ENCODE assay signal across 21 mouse cellular contexts in genomic region chr2:158369474-158370172, GRCm38 (mm10). TPM values are rescaled to one million over a fixed set of nuclear protein-coding genes. Genes with fewer than 3 reads are reported as not detected.
DNase-seq lines count a peak whose midpoint lies in the region; ATAC-seq and TF ChIP-seq lines count a peak whose summit lies in the region.
"Had no signal": no experiment of that assay in that cellular context is flagged by ENCODE, and none has a peak within 500 bp of the region (broad histone marks: within the 10 kb centered on the region; RNA-seq: fewer than 3 reads in every experiment).

No protein-coding gene starts in this region.

- WGBS in midbrain, embryonic 11.5 days: 80% methylated on average over 3 of the region's 3 CpGs
- 84% methylated on average over 3 of the region's 3 CpGs for WGBS in midbrain, embryonic 16.5 days

- H3K4me1 ChIP-seq in midbrain, embryonic 11.5 days (ENCODE audit: control insufficient read depth, insufficient read depth, low read length): no peaks in the 10 kb centered on the region
- H3K4me1 ChIP-seq in midbrain, embryonic 16.5 days (ENCODE audit: control insufficient read depth, insufficient read depth, low read length): 0 out of 2 replicates have a peak, but pooled peaks cover under 1% of the 10 kb centered on the region
- H3K4me1 ChIP-seq in ES-Bruce4 (ENCODE audit: control insufficient read depth, insufficient read depth, low read length): no peaks in the 10 kb centered on the region
- H3K4me1 ChIP-seq: embryonic facial prominence, embryonic 12.5 days; hindbrain, embryonic 12.5 days had no signal

- H3K27me3 ChIP-seq in midbrain, embryonic 11.5 days (ENCODE audit: control insufficient read depth, insufficient read depth, low read length): no peaks in the 10 kb centered on the region
- no peaks in the 10 kb centered on the region for H3K27me3 ChIP-seq in midbrain, embryonic 16.5 days (ENCODE audit: control insufficient read depth, insufficient read depth, low read depth, low read length)
- H3K27me3 ChIP-seq in C2C12 (ENCODE audit: control insufficient read depth, insufficient read depth, insufficient read length): peaks cover 27% of the 10 kb centered on the region
- H3K27me3 ChIP-seq in ES-Bruce4 (ENCODE audit: control insufficient read depth, insufficient read depth, low read length, poor library complexity, severe bottlenecking): no peaks in the 10 kb centered on the region
- H3K27me3 ChIP-seq: hindbrain, embryonic 15.5 days had no signal

- H3K79me2 ChIP-seq in C2C12 (ENCODE audit: control insufficient read depth, insufficient read depth): no peaks in the 10 kb centered on the region

- H3ac ChIP-seq in C2C12 (ENCODE audit: control insufficient read depth, insufficient read length, low read depth): no peak overlapping the region

- no peak overlapping the region for H3K9ac ChIP-seq in midbrain, embryonic 11.5 days (ENCODE audit: low read length)
- H3K9ac ChIP-seq in midbrain, embryonic 16.5 days (ENCODE audit: low read depth, low read length): no peak overlapping the region
- H3K9ac ChIP-seq in ES-Bruce4 (ENCODE audit: low read depth, poor library complexity, severe bottlenecking): no peak overlapping the region
- H3K9ac ChIP-seq: embryonic facial prominence, embryonic 12.5 days; embryonic facial prominence, embryonic 15.5 days; forebrain, postnatal 0 days; hindbrain, embryonic 12.5 days; hindbrain, embryonic 15.5 days had no signal

- ATAC-seq in midbrain, embryonic 11.5 days (ENCODE audit: low FRiP score): no peak
- ATAC-seq in midbrain, embryonic 16.5 days: no peak
- ATAC-seq: CD4-positive, CD25-positive, alpha-beta regulatory T cell, adult 4 months; forebrain, embryonic 14.5 days; forebrain, postnatal 0 days had no signal

- H3K27ac ChIP-seq in midbrain, embryonic 11.5 days (ENCODE audit: low read depth, low read length): no peak overlapping the region
- H3K27ac ChIP-seq in midbrain, embryonic 16.5 days (ENCODE audit: low read length): no peak overlapping the region
- H3K27ac ChIP-seq in ES-Bruce4 (ENCODE audit: insufficient read depth, low read length): peak overlapping the region; percentile 72
- H3K27ac ChIP-seq: embryonic facial prominence, embryonic 12.5 days; embryonic facial prominence, embryonic 15.5 days; gastrocnemius, adult 2 months; hindbrain, embryonic 12.5 days; hindbrain, embryonic 15.5 days had no signal

- TF ChIP-seq EP300 in ES-Bruce4 (IDR thresholded peaks at IDR 0.05; ENCODE audit: insufficient read depth, low read depth, low read length): no peak

- DNase-seq in midbrain, embryonic 11.5 days (ENCODE audit: low spot score, missing footprints): peak; percentile 54
- DNase-seq in natural killer cell, adult 2 months (ENCODE audit: low spot score in 2 of 2): no peak
- no peak for DNase-seq in B cell, adult 2 months
- DNase-seq: adrenal gland, postnatal 10 days; cerebellum, adult 18-20 months; cerebellum, adult 9-11 months; cerebellum, postnatal 25 days; forebrain, postnatal 0 days; gastrocnemius, postnatal 14 days; heart, adult 11 months had no signal

- no peak overlapping the region for H3K4me2 ChIP-seq in midbrain, embryonic 11.5 days
- H3K4me2 ChIP-seq in midbrain, embryonic 16.5 days (ENCODE audit: low read length): no peak overlapping the region
- H3K4me2 ChIP-seq: embryonic facial prominence, embryonic 12.5 days; embryonic facial prominence, embryonic 15.5 days; heart, embryonic 11.5 days; hindbrain, embryonic 12.5 days; hindbrain, embryonic 15.5 days had no signal

- H3K79me3 ChIP-seq in C2C12 (ENCODE audit: low read depth): no peaks in the 10 kb centered on the region

- TF ChIP-seq CTCF in C2C12 (IDR thresholded peaks at IDR 0.05; ENCODE audit: control insufficient read depth, insufficient read depth, insufficient read length): no peak
- no peak for TF ChIP-seq CTCF in ES-Bruce4 (IDR thresholded peaks at IDR 0.05; ENCODE audit: low read depth, low read length)

- TF ChIP-seq POLR2A in ES-Bruce4 (IDR thresholded peaks at IDR 0.05; ENCODE audit: insufficient read depth, low read length): no peak

- H3K9me3 ChIP-seq in midbrain, embryonic 11.5 days (ENCODE audit: control insufficient read depth, low read length): no peaks in the 10 kb centered on the region
- no peaks in the 10 kb centered on the region for H3K9me3 ChIP-seq in midbrain, embryonic 16.5 days (replicated peaks; ENCODE audit: control insufficient read depth, low read length, poor library complexity, severe bottlenecking)
- H3K9me3 ChIP-seq in ES-Bruce4 (replicated peaks; ENCODE audit: control insufficient read depth, insufficient read depth, low read length, poor library complexity, severe bottlenecking): no peaks in the 10 kb centered on the region
- H3K9me3 ChIP-seq: embryonic facial prominence, embryonic 12.5 days; embryonic facial prominence, embryonic 15.5 days; hindbrain, embryonic 12.5 days; hindbrain, embryonic 15.5 days had no signal

- no peak overlapping the region for H3K4me3 ChIP-seq in midbrain, embryonic 11.5 days (ENCODE audit: low read depth, low read length)
- no peak overlapping the region for H3K4me3 ChIP-seq in midbrain, embryonic 16.5 days (ENCODE audit: low read depth, low read length)
- H3K4me3 ChIP-seq in C2C12 (ENCODE audit: insufficient read depth, poor library complexity, severe bottlenecking) (no peak overlapping the region), ES-Bruce4 (ENCODE audit: low read depth, low read length) (no peak overlapping the region)
- H3K4me3 ChIP-seq: embryonic facial prominence, embryonic 12.5 days; embryonic facial prominence, embryonic 15.5 days; gastrocnemius, adult 2 months; hindbrain, embryonic 12.5 days; hindbrain, embryonic 15.5 days had no signal

- no peaks in the 10 kb centered on the region for H3K36me3 ChIP-seq in midbrain, embryonic 11.5 days (ENCODE audit: control insufficient read depth, insufficient read depth, low read length)
- no peaks in the 10 kb centered on the region for H3K36me3 ChIP-seq in midbrain, embryonic 16.5 days (ENCODE audit: control insufficient read depth, insufficient read depth, low read length)
- H3K36me3 ChIP-seq in C2C12 (ENCODE audit: control insufficient read depth, insufficient read depth) (no peaks in the 10 kb centered on the region), ES-Bruce4 (ENCODE audit: control insufficient read depth, insufficient read depth, low read length, poor library complexity, severe bottlenecking) (no peaks in the 10 kb centered on the region)
- H3K36me3 ChIP-seq: embryonic facial prominence, embryonic 12.5 days; embryonic facial prominence, embryonic 15.5 days; hindbrain, embryonic 12.5 days; hindbrain, embryonic 15.5 days had no signal

TF ChIP-seq in C2C12, 6 proteins besides CTCF, POLR2A, EP300 and RAD21:
- TF ChIP-seq CEBPB (IDR thresholded peaks at IDR 0.05; ENCODE audit: low read depth): no peak
- TF ChIP-seq USF1 (IDR thresholded peaks at IDR 0.05; ENCODE audit: low read depth): peak; percentile 53

RNA-seq across cellular contexts. Expression of gene Snhg11, which starts 5.8 kb away (rescaled TPM):
- 19.8 and 24.1 TPM in 2 replicates for polyA plus RNA-seq in midbrain, embryonic 11.5 days (2014; fragmentation: Nextera tagmentation; extraction: Ambion mirVana)
- polyA plus RNA-seq in midbrain, embryonic 16.5 days (2015; fragmentation: Nextera tagmentation; extraction: Ambion mirVana): 636 and 732 TPM in 2 replicates
- polyA plus RNA-seq in C2C12 (2012; fragmentation: generic; extraction: Trizol) (not detected), ES-Bruce4 (2011; ENCODE audit: insufficient read depth, insufficient read length, low read depth, missing spikeins) (39.8 and 41.0 TPM in 2 replicates)

RNA-seq across cellular contexts. Expression of gene Ralgapb, which starts 40.0 kb away (rescaled TPM):
- polyA plus RNA-seq in midbrain, embryonic 11.5 days (2014; fragmentation: Nextera tagmentation; extraction: Ambion mirVana): 20.1 and 22.4 TPM in 2 replicates
- polyA plus RNA-seq in midbrain, embryonic 16.5 days (2015; fragmentation: Nextera tagmentation; extraction: Ambion mirVana): 19.9 and 25.2 TPM in 2 replicates
- polyA plus RNA-seq in C2C12 (2012; fragmentation: generic; extraction: Trizol): 8.4 TPM
- polyA plus RNA-seq in ES-Bruce4 (2011; ENCODE audit: insufficient read depth, insufficient read length, low read depth, missing spikeins): 54.6 and 57.7 TPM in 2 replicates

Comparison
In these comparisons a context has a peak if more than half of its experiments do, and no peak if none do; other contexts are left out.
1. RNA of gene Snhg11, which starts 5.8 kb away (polyA plus RNA-seq): 636 to 732 TPM in midbrain, embryonic 16.5 days, 39.8 to 41.0 TPM in ES-Bruce4 and 19.8 to 24.1 TPM in midbrain, embryonic 11.5 days; not detected in C2C12 (single experiment); every median in the first group is over 10 times any median in the second.